Mouse (Mus musculus) MEL (cell line): Measurements from ENCODE around the gene Pi4kb. TPM values are rescaled to one million over a fixed set of nuclear protein-coding genes. Genes with fewer than 3 reads are reported as not detected.

ENCODE experiments used
- DNase-seq: peaks from one replicate; pipeline ENCODE4 v3.0.0; 2011; ENCODE audit warnings: low read depth, low spot score
- H3K27ac ChIP-seq: 2 replicates; pipeline ENCODE4 v1.5.1; 2012; ENCODE audit warnings: low read depth, mild to moderate bottlenecking, control low read depth, low read length, moderate library complexity; ENCODE audit not compliant: control insufficient read depth
- H3K27me3 ChIP-seq, 2 experiments: fragments of 150-350 bp in 1 of 2; sonication (generic) in 1 of 2; 2 replicates each; pipeline ENCODE4 v1.6.1; 2012; ENCODE audit warnings: low read length in 2 of 2, mild to moderate bottlenecking in 2 of 2, improper control_type of control experiment in 1 of 2, moderate library complexity in 1 of 2; ENCODE audit not compliant: insufficient read depth in 2 of 2, control insufficient read depth in 1 of 2
- H3K36me3 ChIP-seq, 2 experiments: 2 replicates each; pipeline ENCODE4 v1.6.1; 2012 to 2014; ENCODE audit warnings: low read length in 2 of 2, improper control_type of control experiment in 1 of 2, inconsistent platforms in 1 of 2, mild to moderate bottlenecking in 1 of 2; ENCODE audit not compliant: insufficient read depth in 2 of 2, control insufficient read depth in 1 of 2
- H3K4me1 ChIP-seq, 2 experiments: fragments of 150-350 bp in 1 of 2; sonication (generic) in 1 of 2; 2 replicates each; pipeline ENCODE4 v1.6.1; 2012; ENCODE audit warnings: low read length in 2 of 2, improper control_type of control experiment in 1 of 2, mild to moderate bottlenecking in 1 of 2; ENCODE audit not compliant: insufficient read depth in 2 of 2, control insufficient read depth in 1 of 2
- H3K4me3 ChIP-seq, 2 experiments: fragments of 150-350 bp in 1 of 2; sonication (generic) in 1 of 2; 2 replicates each; pipeline ENCODE4 v1.5.1; 2012; ENCODE audit warnings: low read depth in 2 of 2, low read length in 2 of 2, mild to moderate bottlenecking in 2 of 2, moderate library complexity in 2 of 2, control low read depth in 1 of 2, improper control_type of control experiment in 1 of 2; ENCODE audit not compliant: control insufficient read depth in 1 of 2, insufficient read depth in 1 of 2
- H3K79me2 ChIP-seq: 2 replicates; pipeline ENCODE4 v1.6.1; 2012; ENCODE audit warnings: mild to moderate bottlenecking, low read length, moderate library complexity; ENCODE audit not compliant: control insufficient read depth, poor library complexity, insufficient read depth
- H3K9ac ChIP-seq: 2 replicates; pipeline ENCODE4 v1.6.1; 2012; ENCODE audit warnings: low read depth, mild to moderate bottlenecking, control low read depth, low read length, moderate library complexity; ENCODE audit not compliant: control insufficient read depth, poor library complexity, severe bottlenecking
- H3K9me3 ChIP-seq: fragments of 150-350 bp; sonication (generic); replicated peaks from 2 replicates; pipeline ENCODE4 v1.6.1; 2012; ENCODE audit warnings: mild to moderate bottlenecking, low read length, improper control_type of control experiment, moderate library complexity; ENCODE audit not compliant: insufficient read depth
- CHD1 ChIP-seq: IDR thresholded peaks from 2 replicates; pipeline ENCODE4 v1.6.1; 2012; ENCODE audit warnings: low read depth, mild to moderate bottlenecking, inconsistent platforms, low read length, improper control_type of control experiment
- EP300 ChIP-seq, 2 experiments: IDR thresholded peaks; 2 replicates each; pipeline ENCODE4 v1.6.1; 2011; ENCODE audit warnings: improper control_type of control experiment in 2 of 2, low read length in 2 of 2, low read depth in 1 of 2, mild to moderate bottlenecking in 1 of 2
- ETS1 ChIP-seq: IDR thresholded peaks from 2 replicates; pipeline ENCODE4 v1.6.1; 2012; ENCODE audit warnings: low read depth, mild to moderate bottlenecking, inconsistent platforms, low read length, improper control_type of control experiment, moderate library complexity
- GABPA ChIP-seq: IDR thresholded peaks from 2 replicates; pipeline ENCODE4 v1.6.1; 2012; ENCODE audit warnings: low read depth, mild to moderate bottlenecking, inconsistent platforms, low read length, improper control_type of control experiment, moderate library complexity
- GATA1 ChIP-seq: IDR thresholded peaks from 2 replicates; pipeline ENCODE4 v1.6.1; 2011; ENCODE audit warnings: low read depth, low read length, improper control_type of control experiment
- HCFC1 ChIP-seq: IDR thresholded peaks from 2 replicates; pipeline ENCODE4 v1.6.1; 2012; ENCODE audit warnings: low read depth, mild to moderate bottlenecking, inconsistent platforms, low read length, improper control_type of control experiment, moderate library complexity
- JUND ChIP-seq: IDR thresholded peaks from 2 replicates; pipeline ENCODE4 v1.6.1; 2011; ENCODE audit warnings: low read depth, mild to moderate bottlenecking, improper control_type of control experiment, low read length
- MAFK ChIP-seq: IDR thresholded peaks from 2 replicates; pipeline ENCODE4 v1.6.1; 2011; ENCODE audit warnings: low read depth, mild to moderate bottlenecking, low read length, improper control_type of control experiment, borderline replicate concordance
- MAZ ChIP-seq: IDR thresholded peaks from 2 replicates; pipeline ENCODE4 v1.6.1; 2012; ENCODE audit warnings: low read depth, mild to moderate bottlenecking, inconsistent platforms, low read length, improper control_type of control experiment
- NELFE ChIP-seq: IDR thresholded peaks from 2 replicates; pipeline ENCODE4 v1.6.1; 2011; ENCODE audit warnings: low read depth, low read length, improper control_type of control experiment
- NRF1 ChIP-seq: IDR thresholded peaks from 2 replicates; pipeline ENCODE4 v1.6.1; 2014; ENCODE audit warnings: low read depth, mild to moderate bottlenecking, inconsistent platforms, low read length, improper control_type of control experiment, moderate library complexity; ENCODE audit not compliant: poor library complexity, insufficient read depth, severe bottlenecking
- POLR2AphosphoS5 ChIP-seq: IDR thresholded peaks from 2 replicates; pipeline ENCODE4 v1.6.1; 2012; ENCODE audit warnings: low read depth, borderline replicate concordance, mild to moderate bottlenecking, inconsistent platforms, low read length, moderate library complexity, mixed read lengths
- RAD21 ChIP-seq: IDR thresholded peaks from 2 replicates; pipeline ENCODE4 v1.6.1; 2011; ENCODE audit warnings: mild to moderate bottlenecking, low read depth, low read length, improper control_type of control experiment
- RCOR1 ChIP-seq: IDR thresholded peaks from 2 replicates; pipeline ENCODE4 v1.6.1; 2012; ENCODE audit warnings: low read depth, mild to moderate bottlenecking, inconsistent platforms, low read length, improper control_type of control experiment
- SIN3A ChIP-seq: IDR thresholded peaks from 2 replicates; pipeline ENCODE4 v1.6.1; 2012; ENCODE audit warnings: low read length, improper control_type of control experiment, inconsistent platforms
- SMC3 ChIP-seq: IDR thresholded peaks from 2 replicates; pipeline ENCODE4 v1.6.1; 2011; ENCODE audit warnings: low read depth, low read length, improper control_type of control experiment
- TAL1 ChIP-seq: IDR thresholded peaks from 2 replicates; pipeline ENCODE4 v1.6.1; 2012; ENCODE audit warnings: mild to moderate bottlenecking, inconsistent platforms, low read length, moderate library complexity, mixed read lengths
- TBP ChIP-seq: IDR thresholded peaks from 2 replicates; pipeline ENCODE4 v1.8.0; 2011; ENCODE audit warnings: low read depth, low read length, improper control_type of control experiment
- TCF12 ChIP-seq: IDR thresholded peaks from 2 replicates; pipeline ENCODE4 v1.6.1; 2014; ENCODE audit warnings: low read depth, mild to moderate bottlenecking, inconsistent platforms, low read length, improper control_type of control experiment, moderate library complexity
- UBTF ChIP-seq: IDR thresholded peaks from 2 replicates; pipeline ENCODE4 v1.6.1; 2012; ENCODE audit warnings: low read depth, mild to moderate bottlenecking, inconsistent platforms, low read length, improper control_type of control experiment, moderate library complexity, borderline replicate concordance; ENCODE audit not compliant: insufficient read depth
- ZKSCAN1 ChIP-seq: IDR thresholded peaks from 2 replicates; pipeline ENCODE4 v1.6.1; 2012; ENCODE audit warnings: low read depth, mild to moderate bottlenecking, inconsistent platforms, low read length, improper control_type of control experiment, moderate library complexity
- polyA plus RNA-seq, 2 experiments: library from polyadenylated mRNA; stranded (reverse) in 1 of 2; unstranded in 1 of 2; fragments of >175 nt in 1 of 2; fragments of >200 nt in 1 of 2; gene quantifications; 2 replicates each; pipeline versions ENCODE4 v1.2.1 to v1.2.4; 2012; ENCODE audit warnings: low replicate concordance in 2 of 2, low read depth in 1 of 2; ENCODE audit not compliant: insufficient read length in 2 of 2, insufficient read depth in 1 of 2, missing spikeins in 1 of 2
- total RNA-seq: library from RNA; depleted of rRNA; stranded (reverse); fragments of 300-350 nt; gene quantifications from 2 replicates; pipeline ENCODE4 v1.2.3, GENCODE M21; 2012

Gene Pi4kb
- total and polyA plus RNA-seq, 3 experiments: 45.0 to 56.7 TPM; not detected in 1

DNA sequence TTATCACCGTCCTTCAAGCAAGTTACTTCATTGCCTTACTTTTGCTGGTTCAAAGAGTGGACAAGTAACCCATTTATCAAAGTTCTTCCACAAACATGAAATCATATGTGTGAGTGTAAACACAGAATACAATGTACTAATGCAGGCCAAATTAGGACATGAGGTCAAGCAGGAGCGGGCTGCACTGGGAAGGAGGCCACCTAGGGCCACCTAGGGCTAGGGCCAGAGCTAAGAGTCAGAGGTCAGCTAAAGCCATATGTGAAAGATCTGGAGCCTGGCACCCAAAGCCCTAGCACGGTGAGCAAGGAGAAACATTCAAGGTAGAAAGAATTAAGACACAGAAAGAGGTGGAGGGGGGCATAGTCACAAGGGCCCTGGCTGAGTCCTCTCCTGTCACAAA, 38.5 kb downstream of the Pi4kb start:
- Histone ChIP-seq H3K4me3 (no peak overlapping the region), H3K27ac (no peak overlapping the region), H3K9ac (no peak overlapping the region), H3K79me2 (peaks cover 24% of the 10 kb centered on the region), H3K9me3 (no peaks in the 10 kb centered on the region), H3K27me3 (no peaks in the 10 kb centered on the region), H3K4me1 (peaks cover 4 to 15% of the 10 kb centered on the region in 2 experiments), H3K36me3 (peaks cover 0 to 13% of the 10 kb centered on the region in 2 experiments; a peak in 3 of 4 replicates)
- TF ChIP-seq TCF12 (no peak), TAL1 (no peak)
- no peak for DNase-seq

DNA sequence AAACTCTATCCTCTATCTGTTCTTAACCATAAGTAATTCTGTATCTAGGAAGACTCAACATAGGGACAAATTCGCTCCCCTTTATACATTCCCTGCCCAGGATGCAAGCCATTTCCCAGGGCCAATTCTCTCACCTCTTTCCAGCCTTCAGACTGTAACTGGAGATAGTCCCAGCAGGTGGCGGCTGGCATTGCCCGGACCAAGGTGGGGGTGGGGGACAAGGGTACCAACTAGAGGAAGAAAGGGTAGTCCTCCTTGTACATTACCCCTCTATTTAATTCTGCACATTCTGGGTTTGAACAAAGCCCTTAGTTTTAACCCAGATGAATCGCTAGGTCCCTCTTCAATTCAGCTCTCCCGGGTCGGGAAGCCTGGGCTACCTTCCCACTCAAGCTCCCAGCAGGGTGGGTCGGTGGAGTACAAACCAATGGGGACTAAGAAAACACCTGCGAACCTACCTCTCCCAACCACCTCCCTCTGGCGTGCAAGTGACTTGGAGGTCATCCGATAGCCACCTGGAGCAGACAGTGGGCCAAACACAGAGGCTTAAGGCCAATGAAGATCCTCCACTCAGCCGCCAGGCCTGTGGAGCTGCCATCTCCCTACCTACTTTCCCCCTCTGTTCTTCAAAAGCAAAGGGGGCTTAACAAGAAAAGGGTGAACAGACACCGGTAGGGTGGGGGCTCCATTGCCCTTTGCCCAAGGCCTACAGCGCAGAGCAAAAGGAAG, 39.3 kb downstream of the Pi4kb start:
- TF ChIP-seq TBP (no peak), ZKSCAN1 (no peak), POLR2AphosphoS5 (no peak), NELFE (no peak), SIN3A (no peak), MAZ (no peak), JUND (no peak), EP300 (IDR thresholded peaks at IDR 0.05; ENCODE audit: low read depth in 1 of 2, low read length in 2 of 2) (no peak), GATA1 (no peak), CHD1 (no peak), GABPA (no peak), RCOR1 (no peak), UBTF (no peak), HCFC1 (no peak), NRF1 (no peak), MAFK (no peak), RAD21 (no peak), SMC3 (no peak), ETS1 (no peak)
- peaks cover 0 to 13% of the 10 kb centered on the region in 2 experiments; a peak in 3 of 4 replicates for H3K36me3 ChIP-seq
- H3K9ac ChIP-seq: peak overlapping the region; percentile 83
- DNase-seq: no peak
- no peak overlapping the region for H3K27ac ChIP-seq
- peak overlapping the region; percentile 64 to 71 for H3K4me3 ChIP-seq
- H3K79me2 ChIP-seq: peaks cover 24% of the 10 kb centered on the region
- H3K4me1 ChIP-seq: peaks cover 4 to 15% of the 10 kb centered on the region in 2 experiments
- no peaks in the 10 kb centered on the region for H3K27me3 ChIP-seq
- no peaks in the 10 kb centered on the region for H3K9me3 ChIP-seq
